Mouse (Mus musculus): ENCODE data around the gene Daxx.

- TF ChIP-seq GATA1 (IDR thresholded peaks at IDR 0.05; ENCODE audit: low read length) (no peak), TAL1 (IDR thresholded peaks at IDR 0.05; ENCODE audit: low read length) (no peak)
Observed at GRCm38 (mm10) chr17:33915671-33916250, 6.5 kb downstream of the Daxx start, which contains the start of the genes Tapbp and Zbtb22.

Data from erythroblast, embryonic 14.5 days (primary cell).